Comparison of ENCODE assay signal across 28 mouse cellular contexts in the genomic region with DNA sequence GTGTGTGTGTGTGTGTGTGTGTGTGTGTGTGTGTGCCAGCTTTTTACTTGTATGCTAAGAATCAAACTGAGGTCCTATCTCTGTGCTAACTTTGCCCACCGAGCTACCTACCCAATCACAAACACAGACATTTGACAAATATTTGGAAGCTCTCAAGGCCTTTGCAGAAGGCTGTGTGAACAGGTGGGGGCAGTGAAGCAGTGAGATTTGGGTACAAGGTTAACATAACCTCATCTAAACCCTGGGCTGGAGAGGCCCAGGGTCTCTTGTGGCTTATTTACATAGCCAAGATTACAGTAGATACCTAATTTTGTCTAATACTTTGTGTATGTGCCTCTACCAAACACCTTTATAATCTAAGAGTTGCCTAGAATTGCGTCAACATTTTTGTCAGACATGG.
"Had no signal": no experiment of that assay in that cellular context is flagged by ENCODE, and none has a peak within 500 bp of the region (broad histone marks: within the 10 kb centered on the region; RNA-seq: fewer than 3 reads in every experiment).

No protein-coding gene starts in this region.

- DNase-seq: cerebellum, adult 8-10 months; cerebellum, adult 9-10 months; cerebellum, adult 9-11 months; cerebellum, postnatal 10 days; cerebellum, postnatal 14 days; cerebellum, postnatal 25 days; cerebellum, postnatal 36 days; embryo, embryonic 11 days; forebrain, postnatal 0 days; gastrocnemius, adult 2 months; gastrocnemius, postnatal 10 days; gastrocnemius, postnatal 14 days; gastrocnemius, postnatal 25 days; gastrocnemius, postnatal 36 days; heart, adult 11 months; heart, adult 18-20 months; heart, adult 2 months had no signal

- H3K36me3 ChIP-seq: embryonic facial prominence, embryonic 10.5 days; embryonic facial prominence, embryonic 12.5 days; embryonic facial prominence, embryonic 13.5 days; embryonic facial prominence, embryonic 15.5 days; forebrain, embryonic 10.5 days; forebrain, embryonic 12.5 days; forebrain, embryonic 15.5 days had no signal

- H3K4me3 ChIP-seq: embryonic facial prominence, embryonic 10.5 days; embryonic facial prominence, embryonic 12.5 days; embryonic facial prominence, embryonic 13.5 days; embryonic facial prominence, embryonic 15.5 days; erythroblast, embryonic 14.5 days; forebrain, embryonic 10.5 days; forebrain, embryonic 12.5 days; forebrain, embryonic 13.5 days; forebrain, embryonic 15.5 days; gastrocnemius, adult 2 months; heart, adult 2 months had no signal

- H3K4me2 ChIP-seq: embryonic facial prominence, embryonic 12.5 days; embryonic facial prominence, embryonic 13.5 days; embryonic facial prominence, embryonic 15.5 days; forebrain, embryonic 12.5 days; forebrain, embryonic 13.5 days; forebrain, embryonic 15.5 days had no signal

- H3K9me3 ChIP-seq: embryonic facial prominence, embryonic 10.5 days; embryonic facial prominence, embryonic 12.5 days; embryonic facial prominence, embryonic 13.5 days; embryonic facial prominence, embryonic 15.5 days; forebrain, embryonic 10.5 days; forebrain, embryonic 12.5 days; forebrain, embryonic 13.5 days; forebrain, embryonic 15.5 days had no signal

- H3K27ac ChIP-seq: embryonic facial prominence, embryonic 10.5 days; embryonic facial prominence, embryonic 12.5 days; embryonic facial prominence, embryonic 13.5 days; embryonic facial prominence, embryonic 15.5 days; forebrain, embryonic 10.5 days; forebrain, embryonic 12.5 days; forebrain, embryonic 13.5 days; forebrain, embryonic 15.5 days; gastrocnemius, adult 2 months; heart, adult 2 months had no signal

- ATAC-seq: forebrain, embryonic 13.5 days; forebrain, embryonic 14.5 days; forebrain, embryonic 15.5 days; forebrain, embryonic 16.5 days; forebrain, postnatal 0 days had no signal

- H3K9ac ChIP-seq: embryonic facial prominence, embryonic 12.5 days; embryonic facial prominence, embryonic 13.5 days; embryonic facial prominence, embryonic 15.5 days; forebrain, embryonic 12.5 days; forebrain, embryonic 13.5 days; forebrain, embryonic 15.5 days; forebrain, postnatal 0 days had no signal

- H3K4me1 ChIP-seq: embryonic facial prominence, embryonic 12.5 days; embryonic facial prominence, embryonic 13.5 days; embryonic facial prominence, embryonic 15.5 days; forebrain, embryonic 12.5 days; forebrain, embryonic 13.5 days; forebrain, embryonic 15.5 days had no signal

- H3K27me3 ChIP-seq: embryonic facial prominence, embryonic 12.5 days; embryonic facial prominence, embryonic 13.5 days; embryonic facial prominence, embryonic 15.5 days; forebrain, embryonic 12.5 days; forebrain, embryonic 13.5 days; forebrain, embryonic 15.5 days had no signal
